Mouse (Mus musculus): ENCODE data around the gene Lcmt1.

The Lcmt1 gene

GRCm38 (mm10) chr7:123401121-123401520 is 31.5 kb downstream of the Lcmt1 start:
- no peak for DNase-seq

DNA sequence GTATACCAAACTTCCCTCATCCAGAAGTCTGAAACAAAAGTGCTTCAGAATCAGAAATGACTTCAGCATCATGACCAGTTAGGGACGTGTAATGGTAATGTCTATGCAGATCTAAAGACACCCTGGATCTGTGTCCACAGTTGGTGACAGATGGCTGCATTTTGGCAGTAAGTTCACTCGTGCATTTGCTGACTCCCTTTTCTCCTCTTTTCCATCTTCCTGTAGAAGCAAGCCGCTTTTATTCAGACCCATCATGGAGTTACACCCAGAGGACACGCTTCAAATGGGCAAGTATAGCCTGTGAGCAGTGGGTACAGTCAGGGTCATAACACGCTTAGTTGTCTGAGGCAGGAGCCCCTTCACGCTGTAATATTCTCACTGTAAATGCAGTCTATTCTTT is 34.6 kb downstream of the Lcmt1 start:
- DNase-seq: peak; percentile 67 to 83

DNA sequence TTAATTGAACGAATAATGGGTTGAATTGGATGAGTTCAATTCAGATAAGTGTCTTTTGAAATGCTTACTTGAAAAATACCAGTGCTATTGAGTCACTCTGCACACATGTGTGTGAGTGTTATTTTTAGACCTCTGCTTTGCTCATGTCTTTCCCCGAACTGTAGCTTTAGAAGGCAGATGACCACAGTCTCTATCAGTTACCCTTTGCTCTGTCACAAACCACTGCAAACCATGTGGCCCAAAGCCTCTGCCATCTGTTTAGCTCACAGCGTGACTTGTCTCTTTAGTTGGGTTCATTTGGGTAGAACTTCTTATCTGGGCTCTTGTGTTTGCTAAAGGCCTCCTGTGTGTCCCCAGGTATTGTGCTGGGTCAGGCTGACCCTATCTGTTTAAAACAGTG is 36.0 kb downstream of the Lcmt1 start:
- peak in 1 of 2 experiments; percentile 34 for DNase-seq

DNA sequence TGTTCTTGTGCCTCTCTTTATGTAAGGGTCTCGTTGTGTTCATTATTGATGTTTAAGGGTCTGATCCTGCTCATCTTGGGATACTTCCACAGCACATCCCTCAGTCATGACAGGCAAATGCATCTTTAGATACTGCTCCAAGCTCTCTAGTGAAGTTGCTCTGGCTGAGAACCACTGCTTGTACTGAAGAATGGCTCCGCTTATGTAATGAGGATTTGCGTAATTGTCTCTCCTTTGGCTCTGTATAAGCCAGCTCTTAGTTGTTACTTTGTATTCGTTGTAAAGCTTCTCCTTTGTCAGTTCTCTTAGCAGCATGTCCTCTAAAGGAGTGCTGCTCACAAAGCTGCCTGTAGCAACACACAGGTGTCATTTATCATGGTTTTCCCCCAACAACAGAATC is 37.4 kb downstream of the Lcmt1 start:
- DNase-seq: no peak

DNA sequence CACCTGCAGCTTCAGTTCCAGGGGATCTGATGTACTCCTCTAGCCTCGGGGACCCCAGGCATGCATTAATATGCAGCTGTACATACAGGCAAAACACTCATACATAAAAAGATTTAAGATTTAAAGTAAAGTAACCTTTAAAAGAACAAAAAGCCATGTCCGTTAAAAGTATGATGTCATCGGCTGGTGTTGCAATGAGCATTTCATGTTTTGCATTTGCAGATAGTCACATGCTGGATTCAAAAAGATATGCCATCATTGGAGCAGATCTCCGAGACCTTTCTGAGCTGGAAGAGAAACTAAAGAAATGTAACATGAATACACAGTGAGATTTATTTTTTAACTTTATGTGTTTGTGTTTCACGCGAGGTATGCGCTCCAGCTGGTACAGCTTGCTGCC is 40.9 kb downstream of the Lcmt1 start:
- DNase-seq: no peak

DNA sequence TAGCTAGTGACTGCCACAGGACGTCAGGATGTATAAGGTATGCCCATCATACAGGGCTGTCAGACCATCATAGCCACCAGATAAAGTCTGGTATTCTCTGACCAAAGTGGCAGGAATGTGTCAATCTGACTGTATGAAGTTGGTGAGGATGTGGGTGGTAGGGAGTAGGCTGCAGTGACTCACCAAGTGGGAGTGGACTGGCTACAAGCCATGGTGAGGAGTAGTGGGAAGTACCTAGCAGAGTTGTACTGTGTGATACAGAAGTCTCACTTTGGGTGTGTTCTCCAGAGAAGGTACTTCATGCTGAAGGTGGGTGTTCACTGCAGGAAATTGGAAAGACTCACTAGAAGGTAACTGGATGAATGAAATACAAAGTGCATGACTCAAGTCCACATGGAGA is 41.5 kb downstream of the Lcmt1 start:
- DNase-seq: no peak

- DNase-seq: peak; percentile 87 to 90
These were observed 42.6 kb downstream of the Lcmt1 start for GRCm38 (mm10) chr7:123412143-123412542.

DNA sequence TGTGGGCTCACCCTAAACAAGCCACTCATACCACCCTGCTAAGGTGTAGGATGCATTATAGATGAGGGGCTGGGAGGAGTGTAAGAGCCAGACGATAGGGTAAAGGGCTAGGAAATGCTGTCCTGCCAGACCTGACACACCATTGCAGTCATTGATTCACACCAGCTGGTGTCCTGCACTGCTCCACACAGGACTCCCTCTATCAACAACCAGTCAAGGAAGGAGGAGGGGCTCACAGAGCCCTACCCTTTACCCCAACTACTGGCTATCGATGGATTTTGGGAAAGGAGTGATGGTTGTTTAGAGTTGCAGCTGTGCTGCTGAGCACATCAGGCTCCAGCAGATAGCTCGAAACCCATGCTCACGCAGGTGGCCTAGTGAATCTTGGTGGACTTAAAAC is 47.2 kb downstream of the Lcmt1 start:
- DNase-seq: no peak

- no peak for DNase-seq
These were observed 48.1 kb downstream of the Lcmt1 start for GRCm38 (mm10) chr7:123417661-123418060.

- no peak for DNase-seq
These were observed 50.4 kb downstream of the Lcmt1 start for GRCm38 (mm10) chr7:123419984-123420383.

DNA sequence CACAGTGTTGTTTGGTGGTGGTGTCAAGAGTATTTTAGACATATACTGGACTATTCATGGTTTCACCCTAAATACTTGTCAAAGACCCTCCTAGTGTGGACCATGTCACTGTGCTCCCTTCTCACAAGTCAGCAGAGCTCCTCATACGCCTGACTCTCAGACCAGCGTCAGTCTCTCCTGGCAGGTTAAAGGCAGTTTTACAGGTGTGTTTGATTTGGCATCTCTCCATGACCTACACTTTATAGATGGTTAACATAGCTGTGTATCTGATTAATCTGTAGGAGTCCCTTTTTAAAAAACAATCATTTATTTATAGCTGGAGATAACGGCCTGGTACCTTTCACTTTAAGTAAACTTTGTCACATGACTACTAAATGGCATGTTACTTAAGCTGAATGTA is 52.4 kb downstream of the Lcmt1 start:
- no peak for DNase-seq

DNA sequence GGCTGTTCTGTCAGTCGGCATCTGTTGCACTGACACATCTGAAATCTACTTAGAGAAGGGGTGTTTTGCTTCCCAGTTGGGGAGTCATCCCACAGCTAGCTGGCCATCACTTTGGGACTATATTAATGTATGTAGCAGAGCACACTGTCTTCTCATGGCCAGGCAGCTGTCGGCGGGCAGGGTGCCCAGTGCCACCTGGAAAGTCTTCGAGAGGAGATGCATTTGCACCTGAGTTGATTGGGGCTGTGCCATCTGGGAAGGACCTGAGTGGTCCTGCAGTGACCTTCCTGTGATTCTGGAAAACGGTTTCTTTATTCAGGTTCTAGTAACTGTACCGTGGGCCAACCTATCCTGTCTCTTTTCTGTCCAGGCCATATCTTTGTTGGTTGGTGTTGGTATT is 54.7 kb downstream of the Lcmt1 start:
- DNase-seq: peak in 1 of 2 experiments; percentile 39

GRCm38 (mm10) chr7:123425134-123425757 is 55.7 kb downstream of the Lcmt1 start:
- DNase-seq: no peak

DNA sequence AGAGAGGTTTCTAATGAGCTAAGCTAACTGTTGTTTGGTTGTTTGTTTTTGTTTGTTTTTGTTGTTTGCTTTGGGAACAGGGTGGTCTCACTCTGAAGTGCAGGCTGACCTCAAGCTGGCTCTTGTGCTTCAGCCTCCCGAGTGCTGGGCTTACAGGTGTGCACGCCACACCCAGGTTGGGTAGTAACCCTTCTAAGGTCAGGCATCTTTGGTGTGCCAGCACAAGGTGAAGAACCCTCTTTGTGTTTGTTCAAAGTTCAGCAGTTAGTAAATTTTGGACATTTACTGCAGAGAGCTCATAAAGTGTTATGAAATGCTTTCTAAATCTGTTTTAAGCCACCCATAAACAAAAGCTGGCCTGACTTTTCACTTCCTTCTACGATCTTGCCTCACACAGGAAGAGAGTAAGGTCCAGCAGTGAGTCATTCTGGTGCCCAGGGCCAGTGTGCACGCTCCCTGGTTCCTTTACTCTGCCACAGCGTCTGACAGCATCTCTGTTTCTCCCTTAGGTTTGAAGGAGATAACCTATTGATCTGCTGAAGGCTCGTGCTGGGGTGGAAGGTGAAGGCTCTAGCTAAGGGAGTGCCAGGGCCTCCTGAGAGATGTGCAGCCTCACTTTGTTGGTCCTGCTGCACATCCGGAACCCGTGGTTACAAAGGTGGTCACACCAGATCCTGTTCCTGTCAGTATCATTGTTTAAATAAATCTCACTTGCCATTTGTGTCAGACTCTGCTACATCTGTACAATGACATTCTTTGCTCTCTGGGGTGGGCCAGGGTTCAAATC is 60.2 kb downstream of the Lcmt1 start:
- DNase-seq: no peak

DNA sequence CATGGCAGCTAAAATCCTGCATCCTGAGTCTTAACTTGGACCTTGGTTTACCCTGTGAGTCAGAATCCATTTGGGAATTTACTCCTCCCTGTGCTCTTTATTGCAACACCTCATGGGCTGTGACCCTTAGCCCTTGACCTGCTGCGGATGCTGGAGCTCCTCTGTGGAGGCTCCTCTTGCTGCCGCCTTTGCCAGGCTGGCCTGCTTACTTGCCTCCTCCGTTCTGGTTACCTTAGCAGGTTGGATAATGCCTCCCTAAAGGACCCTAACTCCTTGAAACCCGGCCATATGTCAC is 60.8 kb downstream of the Lcmt1 start:
- DNase-seq: no peak

GRCm38 (mm10) chr7:123431206-123431605 is 61.6 kb downstream of the Lcmt1 start:
- no peak for DNase-seq

- no peak for DNase-seq
These were observed 72.5 kb downstream of the Lcmt1 start for GRCm38 (mm10) chr7:123442079-123442478.

GRCm38 (mm10) chr7:123448794-123449193 is 79.2 kb downstream of the Lcmt1 start:
- no peak for DNase-seq

DNA sequence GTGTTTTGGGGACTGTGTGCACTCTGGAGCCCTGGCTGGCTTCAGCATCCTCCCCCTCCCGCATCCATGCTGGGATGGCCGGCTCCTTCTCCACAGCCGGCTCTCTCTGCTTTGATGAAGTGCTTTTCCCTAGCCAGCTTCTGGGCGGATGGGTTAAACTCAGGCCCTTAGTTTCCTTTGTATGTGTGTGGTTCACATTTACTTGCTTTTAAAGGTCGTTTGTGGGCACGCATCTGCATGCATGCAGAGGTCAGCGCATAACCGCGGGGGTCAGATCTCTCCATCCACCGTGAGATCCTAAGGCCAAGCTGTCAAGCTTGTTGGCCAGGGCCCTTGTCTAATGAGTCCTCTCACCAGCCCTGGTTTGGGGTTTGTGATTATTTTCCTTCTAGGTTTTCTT is 80.1 kb downstream of the Lcmt1 start:
- no peak for DNase-seq

DNA sequence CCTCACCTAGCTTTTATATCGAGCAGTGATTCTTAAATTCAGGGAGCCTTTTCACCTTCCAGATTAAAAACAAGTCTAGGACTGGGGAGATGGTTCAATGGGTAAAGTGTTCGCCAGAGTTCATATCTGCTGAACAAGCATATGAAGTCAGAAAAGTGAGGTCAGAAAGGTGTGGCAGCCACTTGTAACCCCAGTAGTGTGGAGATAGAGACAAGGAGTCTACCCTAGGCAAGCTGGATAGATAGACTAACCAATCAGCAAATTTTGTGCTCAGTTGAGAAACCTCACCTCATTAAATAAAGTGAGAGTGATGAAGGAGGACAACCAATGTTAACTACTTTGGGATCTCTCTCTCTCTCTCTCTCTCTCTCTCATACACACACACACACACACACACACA is 80.9 kb downstream of the Lcmt1 start:
- DNase-seq: no peak

GRCm38 (mm10) chr7:123452551-123452950 is 83.0 kb downstream of the Lcmt1 start:
- DNase-seq: no peak

GRCm38 (mm10) chr7:123453066-123453465 is 83.5 kb downstream of the Lcmt1 start:
- DNase-seq: no peak

- no peak for DNase-seq
These were observed 85.5 kb downstream of the Lcmt1 start for GRCm38 (mm10) chr7:123455088-123455487.

GRCm38 (mm10) chr7:123458309-123458708 is 88.7 kb downstream of the Lcmt1 start:
- no peak for DNase-seq

DNA sequence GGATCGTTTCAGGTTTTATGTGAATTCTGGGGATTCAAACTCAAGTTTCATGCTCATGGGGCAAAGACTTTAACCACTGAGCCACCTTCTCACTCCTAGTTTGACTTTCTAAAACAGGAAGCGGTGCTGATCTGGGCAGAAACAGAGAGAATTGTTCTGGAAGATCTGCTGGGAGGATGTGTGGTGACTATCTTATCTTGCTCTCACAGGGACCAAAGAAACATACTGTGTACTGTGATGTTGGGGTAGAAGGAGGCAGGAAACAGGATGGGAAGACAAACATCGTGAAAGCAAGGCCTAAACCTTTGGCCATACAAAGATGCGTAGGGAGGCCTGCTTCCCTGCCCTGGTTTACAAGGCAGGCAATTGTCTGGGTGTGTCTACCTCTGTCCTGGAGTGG is 89.7 kb downstream of the Lcmt1 start:
- DNase-seq: no peak

Data from cerebellum, adult 18-20 months (tissue).